Mouse (Mus musculus) left cerebral cortex, postnatal 10 days (tissue): ENCODE measurements around the gene Tor1aip2. TPM values are rescaled to one million over a fixed set of nuclear protein-coding genes. Genes with fewer than 3 reads are reported as not detected.

Experiments used
- DNase-seq, 2 experiments: peaks; one replicate each; pipeline ENCODE4 v3.0.0; 2021 to 2022; ENCODE audit warnings: low spot score in 2 of 2, mixed read lengths in 1 of 2; ENCODE audit errors: extremely low spot score in 1 of 2
- intact Hi-C: fragments of 180-260 bp; cut with DNase I; formaldehyde crosslinking; loops from one replicate; pipeline ENCODE4 v1.15.1; 2025
- total RNA-seq, 2 experiments: library from RNA; stranded (reverse); gene quantifications; 2 replicates each; pipeline ENCODE4 v1.2.3; 2021

Gene Tor1aip2
- total RNA-seq, 2 experiments from 2014 or later, result 55.4 to 56.1 TPM

DNA sequence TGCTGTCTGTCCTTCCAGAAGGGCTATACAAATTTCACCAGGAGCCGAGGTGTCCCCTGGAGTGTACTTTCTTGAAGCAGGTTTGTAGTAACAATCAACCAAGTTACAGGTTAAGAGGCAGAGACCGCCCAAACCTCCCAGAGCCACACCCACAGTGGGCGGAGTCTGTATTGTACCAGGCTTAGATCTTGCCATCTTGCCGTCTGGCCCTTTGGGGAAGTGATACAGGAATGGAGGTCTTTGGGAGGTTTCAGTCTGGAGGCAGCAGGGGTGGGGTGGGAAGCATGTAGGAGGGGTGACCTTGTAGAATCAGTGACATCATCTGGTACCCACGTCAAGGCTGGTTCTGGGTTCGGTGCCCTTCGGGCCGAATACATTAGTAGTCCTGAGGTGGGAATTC, 54.4 kb downstream of the Tor1aip2 start:
- no peak for DNase-seq
- intact Hi-C loops, result loop anchor here (5.0 kb wide), 2 partner anchors 138 to 453 kb away; no protein-coding TSS in a partner anchor

DNA sequence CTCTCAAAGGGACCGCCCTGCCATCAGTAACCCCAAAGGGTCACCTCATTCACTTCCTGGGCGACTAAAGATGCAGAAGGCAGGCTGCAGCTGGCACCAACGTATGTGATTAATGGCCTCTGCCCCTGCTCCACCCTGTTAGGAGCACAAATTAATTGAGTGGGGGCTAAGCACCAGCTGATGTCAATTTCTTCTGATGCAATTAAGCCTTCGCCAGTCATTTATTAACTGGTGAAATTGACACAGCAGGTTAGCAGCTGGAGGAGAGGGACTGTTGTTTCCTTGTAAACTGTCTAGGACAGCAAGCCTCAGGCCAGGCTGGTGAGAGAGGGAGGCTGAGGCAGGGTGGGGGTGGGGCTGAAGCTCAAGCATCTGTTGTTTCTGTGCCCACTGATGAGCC, 54.8 kb downstream of the Tor1aip2 start:
- no peak for DNase-seq
- intact Hi-C loops, result no loop called here

DNA sequence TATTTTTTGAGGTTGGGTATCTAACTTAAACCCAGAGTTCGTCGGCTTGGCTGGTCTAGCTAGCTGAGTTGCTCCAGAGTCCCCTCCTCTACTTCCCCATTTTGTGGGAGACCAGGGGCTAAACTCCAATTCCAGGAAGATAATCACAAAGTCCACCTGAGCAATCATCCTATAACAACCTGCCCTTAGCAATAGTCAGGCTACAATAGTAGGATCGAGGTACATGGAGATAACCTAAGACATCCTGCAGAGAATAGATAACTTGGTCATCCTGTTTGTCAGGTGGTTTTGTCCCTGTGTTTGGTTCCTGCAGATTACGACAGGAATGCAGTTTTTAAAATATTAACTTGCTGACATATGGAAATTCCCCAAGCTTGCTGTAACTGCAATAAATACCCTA, 56.6 kb downstream of the Tor1aip2 start:
- intact Hi-C loops, result no loop called here
- no peak for DNase-seq

DNA sequence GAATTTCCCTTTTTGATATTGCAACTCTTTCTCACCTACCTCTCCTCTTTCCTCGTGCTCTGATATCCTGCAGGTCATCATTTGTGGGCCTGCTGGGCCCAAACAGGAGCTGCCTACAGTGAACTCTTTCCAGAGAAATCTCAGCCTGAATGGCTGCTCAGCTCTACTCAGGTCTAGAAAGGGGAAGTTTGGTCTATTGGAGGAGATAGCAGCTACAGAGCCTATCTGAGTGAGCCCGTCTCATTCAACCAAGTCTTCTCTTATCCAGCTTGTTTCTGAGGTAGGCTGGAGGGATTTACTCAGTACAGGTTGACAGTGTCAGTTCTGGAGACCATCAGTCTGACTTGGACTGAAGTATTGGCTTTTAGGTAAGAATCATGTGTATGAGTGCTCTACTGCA, 68.6 kb downstream of the Tor1aip2 start:
- intact Hi-C loops, result no loop called here
- DNase-seq, result no peak

DNA sequence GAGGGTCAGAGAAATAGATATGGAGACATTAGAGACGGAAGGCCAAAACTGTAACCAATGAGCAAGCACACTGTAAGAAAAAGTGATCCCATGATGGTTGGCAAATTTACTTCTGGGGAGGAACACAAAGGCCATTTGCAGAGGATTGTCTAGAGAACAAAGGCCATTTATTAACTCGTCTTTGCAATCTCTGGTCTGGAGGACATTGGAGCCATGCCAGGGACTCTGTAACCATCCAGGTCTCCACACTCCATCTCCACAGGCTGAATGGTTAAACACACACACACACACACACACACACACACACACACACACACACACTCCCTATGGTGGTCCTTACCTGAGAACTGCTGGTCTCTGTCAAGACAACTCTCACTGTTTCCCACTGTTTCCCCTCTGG, 70.2 kb downstream of the Tor1aip2 start:
- intact Hi-C loops, result no loop called here
- no peak for DNase-seq

DNA sequence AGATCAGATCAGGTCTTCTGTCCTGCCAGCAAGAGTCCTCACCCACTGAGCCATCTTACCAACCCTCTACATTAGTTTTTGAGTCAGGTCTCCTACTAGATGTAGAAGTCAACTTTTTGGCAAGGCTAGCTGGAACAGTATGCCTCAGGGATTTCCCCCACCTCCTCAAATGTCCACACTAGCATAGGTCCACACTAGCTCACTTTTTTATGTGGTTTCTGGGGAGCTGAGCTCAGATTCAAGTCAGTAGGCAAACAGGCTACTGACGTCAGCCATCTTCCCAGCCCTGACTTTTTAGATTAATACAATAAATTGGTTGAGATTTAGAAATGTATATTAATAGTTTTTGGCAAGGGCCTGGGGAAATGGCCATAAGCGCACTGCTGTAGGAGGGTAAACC, 72.2 kb downstream of the Tor1aip2 start:
- intact Hi-C loops, result no loop called here
- DNase-seq, result no peak

DNA sequence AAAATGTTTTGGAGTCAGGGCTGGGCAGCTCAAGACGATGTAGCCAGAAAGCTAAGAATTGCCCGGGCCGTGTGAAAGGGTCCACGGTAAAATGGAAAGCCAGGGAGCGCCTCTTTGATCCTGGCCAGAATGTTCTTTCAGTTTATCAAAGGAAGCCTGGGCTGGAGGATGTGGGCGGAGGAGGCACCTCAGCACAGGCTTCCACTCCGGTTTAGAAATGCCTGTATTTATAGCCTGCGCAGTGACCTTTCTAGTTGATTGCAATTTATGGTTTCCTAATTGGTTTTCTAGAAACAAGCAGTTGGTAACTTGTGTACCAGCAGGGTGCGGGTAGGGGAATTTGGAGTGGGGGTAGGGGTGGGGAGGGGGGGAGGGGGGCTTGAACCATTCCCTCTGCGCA, 73.2 kb downstream of the Tor1aip2 start:
- intact Hi-C loops, result no loop called here
- DNase-seq, result no peak

DNA sequence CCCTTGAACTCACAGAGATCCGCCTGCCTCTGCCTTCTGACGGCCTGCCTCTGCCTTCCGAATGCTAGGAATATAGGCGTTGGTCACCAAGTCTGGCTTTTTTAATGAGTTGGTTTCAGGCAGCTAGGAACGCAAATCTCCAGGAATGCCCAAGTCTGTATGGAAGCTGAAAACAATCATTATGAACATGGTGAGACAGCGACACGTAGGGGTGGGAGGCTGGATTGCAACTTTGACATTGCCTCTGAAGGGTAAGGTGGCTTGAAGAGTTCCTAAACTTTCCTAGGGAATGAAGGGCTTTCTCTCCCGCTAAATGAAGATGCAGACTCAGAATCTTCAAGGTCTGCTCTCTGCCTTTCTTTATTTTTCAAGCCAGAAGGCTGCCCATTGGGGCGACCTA, 75.9 kb downstream of the Tor1aip2 start:
- intact Hi-C loops, result no loop called here
- no peak for DNase-seq

DNA sequence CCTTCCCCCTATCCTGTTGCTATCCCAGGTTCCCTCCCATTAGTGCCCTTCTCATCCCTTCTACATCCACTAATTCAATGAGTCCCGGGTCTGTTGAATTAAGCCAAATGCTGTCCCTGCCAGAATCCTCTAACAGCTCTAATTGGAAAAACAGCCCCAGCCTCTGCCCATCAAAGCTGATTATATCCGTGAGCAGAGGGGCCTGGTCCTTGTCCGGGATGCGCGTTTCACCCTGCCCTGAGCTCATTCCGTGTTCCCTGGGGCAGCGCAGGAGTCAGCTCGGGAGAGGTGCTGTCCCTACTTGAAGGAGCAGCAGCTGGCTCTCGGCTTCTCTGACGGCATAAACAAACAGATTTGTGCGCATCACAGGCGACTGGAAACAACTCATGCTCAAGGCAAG, 76.5 kb downstream of the Tor1aip2 start:
- DNase-seq, result no peak
- intact Hi-C loops, result no loop called here

DNA sequence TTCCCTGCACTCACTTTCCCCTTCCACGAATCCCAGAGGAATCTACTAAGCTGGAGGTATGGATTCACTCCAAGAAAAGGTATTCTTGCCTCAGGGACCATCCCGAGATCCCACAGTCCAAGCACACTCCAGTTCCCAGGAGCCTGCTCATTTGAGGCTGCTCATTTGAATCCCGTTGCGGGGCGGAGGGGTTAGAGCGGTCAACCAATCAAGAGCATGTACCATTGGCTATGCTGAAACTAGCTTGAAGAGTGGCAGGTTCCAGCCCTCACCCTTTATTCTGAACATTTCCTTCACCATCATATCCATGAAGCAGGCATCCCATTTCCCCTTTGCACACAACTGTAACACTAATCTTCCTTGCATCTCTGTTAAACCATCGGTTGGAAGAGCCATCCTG, 76.9 kb downstream of the Tor1aip2 start:
- no peak for DNase-seq
- intact Hi-C loops, result no loop called here

DNA sequence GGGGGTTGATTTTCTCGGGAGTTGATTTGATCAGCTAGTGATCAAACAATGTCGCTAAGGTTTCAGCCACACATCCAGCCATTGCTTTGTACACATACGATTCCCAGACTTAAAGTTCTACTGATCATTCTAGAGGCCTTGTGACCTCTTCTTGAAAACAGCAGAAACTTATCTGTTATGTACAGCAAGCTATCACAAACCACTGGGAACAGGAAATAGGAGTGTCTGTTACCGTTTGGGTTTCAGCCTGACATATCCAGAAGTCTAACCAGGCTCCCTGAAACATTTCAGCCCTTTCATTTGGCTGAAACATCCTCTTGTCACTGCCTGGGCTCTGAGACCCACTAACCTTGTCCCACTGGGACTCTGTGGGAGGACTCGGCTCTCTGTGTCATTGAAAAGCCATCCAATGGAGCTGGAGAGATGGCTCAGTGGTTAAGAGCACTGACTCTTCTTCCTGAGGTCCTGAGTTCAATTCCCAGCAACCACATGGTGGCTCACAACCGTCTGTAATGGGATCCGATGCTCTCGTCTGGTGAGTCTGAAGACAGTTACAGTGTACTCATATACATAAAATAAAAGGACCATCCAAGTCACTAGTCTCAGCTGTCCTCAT, 78.8 kb downstream of the Tor1aip2 start:
- no peak for DNase-seq
- intact Hi-C loops, result no loop called here

DNA sequence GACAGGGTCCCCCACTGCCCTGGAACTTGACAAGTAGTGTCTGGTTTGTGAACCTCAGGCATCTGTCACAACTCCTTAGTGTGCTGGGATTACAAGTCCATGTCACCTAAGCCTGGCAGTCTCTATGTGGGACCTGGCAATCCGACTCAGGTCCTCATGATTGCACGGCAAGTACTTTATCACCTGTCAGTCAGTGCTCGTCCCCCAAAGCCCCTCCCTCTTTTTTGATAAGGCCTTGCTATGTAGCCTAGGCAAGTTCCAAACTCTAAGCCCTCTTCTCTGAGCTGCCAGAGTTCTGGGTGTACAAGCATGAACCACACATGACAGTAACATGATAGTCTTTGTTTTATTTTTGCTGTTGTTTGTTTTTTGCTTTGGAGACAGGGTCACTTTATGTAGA, 81.6 kb downstream of the Tor1aip2 start:
- intact Hi-C loops, result no loop called here
- no peak for DNase-seq

Other genes starting within 250 kb of the Tor1aip2 start
- 10 to 100 TPM; 30.9 to 32.3 TPM for gene Qsox1, start 222.5 kb upstream of the Tor1aip2 start, total RNA-seq
- 10 to 100 TPM; 38.6 to 42.6 TPM for gene Cep350, start 62.1 kb upstream of the Tor1aip2 start, total RNA-seq
- gene Tor1aip1, start 1.1 kb downstream of the Tor1aip2 start, total RNA-seq, result 10 to 100 TPM; 18.1 to 21.3 TPM
- gene Fam163a, start 169.6 kb downstream of the Tor1aip2 start, total RNA-seq, result 10 to 100 TPM; 10.5 to 11.6 TPM